Mouse (Mus musculus) bone marrow, adult 2 months (tissue): ENCODE data around the gene Zcrb1. TPM values are rescaled to one million over a fixed set of nuclear protein-coding genes. Genes with fewer than 3 reads are reported as not detected.
A peak's percentile ranks its signal among the peaks of the same experiment; 100 is the strongest.

Experiments used
- H3K27ac ChIP-seq: fragments of 200-500 bp; 2 replicates; pipeline ENCODE4 v1.5.1; 2012; ENCODE audit warnings: low read depth, mild to moderate bottlenecking, control low read depth, inconsistent platforms, low read length; ENCODE audit not compliant: control insufficient read depth, poor library complexity, insufficient read depth
- H3K4me1 ChIP-seq: fragments of 200-500 bp; 2 replicates; pipeline ENCODE4 v1.6.1; 2011; ENCODE audit warnings: low read length; ENCODE audit not compliant: control insufficient read depth, insufficient read depth
- H3K4me3 ChIP-seq: fragments of 200-500 bp; replicated peaks from 2 replicates; pipeline ENCODE3; 2011; ENCODE audit warnings: mild to moderate bottlenecking, low read depth, low read length, control low read depth; ENCODE audit not compliant: control insufficient read depth
- CTCF ChIP-seq: fragments of 200-500 bp; IDR thresholded peaks from 2 replicates; pipeline ENCODE4 v1.5.1; 2011; ENCODE audit warnings: low read length, control low read depth; ENCODE audit not compliant: control insufficient read depth, insufficient read depth
- POLR2A ChIP-seq: fragments of 200-500 bp; IDR thresholded peaks from 2 replicates; pipeline ENCODE4 v1.6.1; 2011; ENCODE audit warnings: low read depth, mild to moderate bottlenecking, control low read depth, low read length, borderline replicate concordance; ENCODE audit not compliant: control insufficient read depth
- WGBS: fragments of 180-500 bp; shearing (Covaris S2); methylation state at CpG from one replicate; pipeline ENCODE4 v1.1.7; 2018; 5-methylcytosine and 5-hydroxymethylcytosine counted together
- polyA plus RNA-seq: library from polyadenylated mRNA; stranded (reverse); fragments of >200 nt; gene quantifications from 2 replicates; pipeline ENCODE4 v1.2.4, GENCODE M21; 2011; ENCODE audit warnings: low replicate concordance; ENCODE audit not compliant: missing spikeins, insufficient read depth, insufficient read length

Gene Zcrb1
- 121 and 173 TPM in 2 replicates for polyA plus RNA-seq

GRCm38 (mm10) chr15:93397826-93398698 lies at the start of gene Zcrb1, which contains the start of gene Pphln1:
TSS of gene Zcrb1 (minus strand) at chr15:93398334.
TSS of gene Pphln1 (plus strand) at chr15:93398350.
- TF ChIP-seq POLR2A (peak; percentile 49; the same call in 1 of the 2 replicates), CTCF (no peak)
- Histone ChIP-seq H3K4me1 (peaks cover 2% of the 10 kb centered on the region; the same call in 1 of the 2 replicates), H3K4me3 (peak within 1 kb of the TSS; percentile 68), H3K27ac (peak within 1 kb of the TSS; percentile 92)
- WGBS, result under 1% methylated on average over 100 of the region's 100 CpGs

- Histone ChIP-seq H3K27ac (no peak overlapping the region), H3K4me1 (no peaks in the 10 kb centered on the region), H3K4me3 (no peak overlapping the region)
- 80% methylated on average over 6 of the region's 6 CpGs for WGBS
- TF ChIP-seq POLR2A, result no peak
- no peak for TF ChIP-seq CTCF
Measured at GRCm38 (mm10) chr15:93443676-93444075, 45.5 kb upstream of the Zcrb1 start.

GRCm38 (mm10) chr15:93442271-93442670 lies 44.1 kb upstream of the Zcrb1 start:
- TF ChIP-seq POLR2A (no peak), CTCF (no peak)
- Histone ChIP-seq H3K4me3 (no peak overlapping the region), H3K27ac (no peak overlapping the region), H3K4me1 (no peaks in the 10 kb centered on the region)
- WGBS, result 88% methylated on average over 4 of the region's 4 CpGs

DNA sequence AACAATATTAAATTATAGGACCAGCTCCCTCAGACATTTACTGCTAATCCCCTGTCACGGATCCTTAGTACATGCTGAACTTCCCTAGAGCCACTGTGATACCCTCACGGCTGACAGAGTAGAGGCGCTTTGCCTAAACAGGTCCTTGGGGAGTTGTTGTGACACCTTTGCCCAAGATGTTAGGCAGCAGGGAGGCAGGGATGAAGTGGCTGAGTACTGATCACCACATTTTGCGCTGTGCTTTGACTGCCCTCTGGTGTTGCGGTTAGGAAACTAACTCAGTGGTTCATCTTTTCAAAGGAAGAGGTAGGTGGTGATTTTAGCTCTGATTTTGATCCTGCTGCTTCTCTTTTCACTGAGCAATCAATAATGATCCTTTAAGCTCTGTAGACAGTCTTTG lies 40.5 kb upstream of the Zcrb1 start:
- 52% methylated on average over 5 of the region's 5 CpGs for WGBS
- no peaks in the 10 kb centered on the region for H3K4me1 ChIP-seq
- H3K4me3 ChIP-seq, result no peak overlapping the region
- no peak overlapping the region for H3K27ac ChIP-seq
- TF ChIP-seq POLR2A (no peak), CTCF (peak; percentile 80)

DNA sequence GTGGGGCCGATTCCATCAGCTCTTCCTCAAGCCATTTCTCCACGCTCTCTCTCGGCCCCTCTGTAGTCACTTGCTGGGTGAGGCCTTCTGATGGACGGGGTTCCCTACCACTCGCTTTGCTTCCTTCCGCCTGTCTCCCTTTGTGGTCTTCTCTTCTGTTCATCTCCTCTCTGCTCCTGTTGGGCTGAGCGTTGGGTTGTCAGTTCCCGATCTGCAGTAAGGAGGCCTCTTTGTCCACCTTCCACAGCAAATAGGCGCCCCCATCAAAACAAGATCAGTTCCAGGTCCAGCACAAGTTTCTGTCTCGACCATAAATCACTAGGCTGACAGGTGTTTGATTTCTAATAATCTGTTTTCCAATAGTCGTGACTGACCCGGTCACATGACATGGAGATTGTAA lies 37.9 kb upstream of the Zcrb1 start:
- WGBS, result 88% methylated on average over 12 of the region's 12 CpGs
- Histone ChIP-seq H3K4me1 (no peaks in the 10 kb centered on the region), H3K4me3 (no peak overlapping the region), H3K27ac (no peak overlapping the region)
- TF ChIP-seq POLR2A (no peak), CTCF (no peak)

DNA sequence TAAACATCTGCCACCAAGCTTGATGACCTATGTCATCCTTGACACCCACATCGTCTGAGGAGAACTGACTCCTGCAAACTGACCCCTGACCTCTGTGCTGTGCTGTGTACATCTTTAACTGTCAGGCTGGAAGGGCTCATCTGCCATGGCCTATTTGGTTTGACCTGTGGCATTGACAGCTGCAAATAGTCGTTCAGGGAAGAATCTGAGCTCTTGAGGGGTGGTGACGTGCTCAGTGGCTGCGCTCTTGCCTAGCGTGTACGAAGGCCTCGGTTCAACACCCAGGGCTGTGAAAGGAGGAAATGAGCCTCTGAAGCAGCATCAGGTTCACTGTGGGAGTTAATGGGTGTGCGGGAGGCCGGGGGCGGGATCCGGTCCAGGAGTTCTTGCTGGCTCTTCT lies 35.7 kb upstream of the Zcrb1 start:
- H3K4me1 ChIP-seq, result no peaks in the 10 kb centered on the region
- WGBS, result 87% methylated on average over 11 of the region's 11 CpGs
- H3K4me3 ChIP-seq, result no peak overlapping the region
- H3K27ac ChIP-seq, result no peak overlapping the region
- TF ChIP-seq CTCF (no peak), POLR2A (no peak)

- H3K27ac ChIP-seq, result no peak overlapping the region
- TF ChIP-seq CTCF (no peak), POLR2A (no peak)
- H3K4me1 ChIP-seq, result no peaks in the 10 kb centered on the region
- no peak overlapping the region for H3K4me3 ChIP-seq
- whole genome bisulfite sequencing, result 87% methylated on average over 1 of the region's 1 CpGs
Measured at GRCm38 (mm10) chr15:93422537-93422936, 24.4 kb upstream of the Zcrb1 start.

GRCm38 (mm10) chr15:93420596-93420995 lies 22.5 kb upstream of the Zcrb1 start:
- WGBS, result 86% methylated on average over 7 of the region's 7 CpGs
- no peak overlapping the region for H3K4me3 ChIP-seq
- H3K27ac ChIP-seq, result no peak overlapping the region
- TF ChIP-seq CTCF (no peak), POLR2A (no peak)
- H3K4me1 ChIP-seq, result no peaks in the 10 kb centered on the region
